Mouse (Mus musculus) spleen, postnatal 4 days (tissue): Measurements from ENCODE around the gene Aurka.
A peak's percentile ranks its signal among the peaks of the same experiment; 100 is the strongest.

Experiments
- DNase-seq, 2 experiments: peaks; one replicate each; pipeline ENCODE4 v3.0.0; 2022; ENCODE audit warnings: low spot score in 2 of 2

Aurka gene

DNA sequence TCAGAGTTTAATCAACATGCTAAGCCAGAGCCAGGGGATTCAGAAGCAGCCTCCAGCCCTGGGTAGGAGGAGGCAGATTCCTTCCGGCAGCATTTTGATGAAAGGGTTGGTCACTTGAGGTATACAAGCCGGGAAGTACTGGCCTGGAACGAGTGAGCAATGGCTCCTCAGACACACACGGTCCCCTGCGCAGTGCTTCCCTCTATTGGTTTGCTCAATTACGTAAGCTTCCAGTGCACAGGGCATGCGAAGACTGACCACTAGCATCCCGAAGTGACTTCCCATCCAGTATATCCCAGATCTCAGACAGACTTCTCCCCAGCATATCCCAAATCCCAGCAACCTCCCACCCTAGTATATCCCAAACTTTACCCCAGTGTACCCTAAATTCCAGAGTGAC lies 42.1 kb downstream of the Aurka start:
- DNase-seq = no peak

DNA sequence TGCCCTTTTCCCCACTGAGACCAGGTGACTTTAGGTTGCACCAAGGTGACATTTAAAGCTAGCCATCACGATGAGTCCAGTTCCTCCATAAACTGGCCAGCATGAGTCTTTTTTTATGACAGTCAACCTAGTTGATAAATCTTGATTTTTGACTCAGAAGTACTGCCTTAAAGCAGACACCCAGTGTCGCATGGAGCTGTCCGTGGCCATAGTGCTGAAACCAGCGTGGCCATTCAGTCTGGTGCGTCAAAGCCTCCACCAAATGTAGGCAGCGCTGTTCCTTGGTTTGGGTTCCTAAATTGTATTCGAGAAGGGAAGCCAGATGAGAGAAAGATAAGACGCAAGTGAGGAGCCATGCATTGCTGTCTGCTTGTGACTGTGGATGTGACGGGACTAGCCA lies 49.5 kb downstream of the Aurka start:
- peak; percentile 53 to 79 for DNase-seq

DNA sequence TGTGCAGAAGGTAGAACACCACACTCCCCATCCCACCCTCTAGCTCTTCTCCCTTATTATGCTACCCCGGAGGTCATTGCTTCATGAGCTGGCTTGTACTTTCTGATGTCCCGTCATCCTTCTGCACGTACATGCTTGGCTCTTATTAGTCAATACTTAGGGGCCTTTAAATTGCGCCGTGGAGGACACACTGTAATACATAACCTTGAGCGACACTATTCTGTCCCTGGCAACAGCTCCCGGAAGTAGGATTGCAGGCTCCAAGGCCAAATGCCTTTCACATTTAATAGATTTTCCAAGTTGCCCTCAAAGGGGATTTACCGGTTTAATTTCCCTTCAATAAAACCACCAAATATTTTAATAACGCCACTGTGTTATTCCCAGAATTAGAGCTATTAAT lies 58.6 kb downstream of the Aurka start:
- no peak for DNase-seq

DNA sequence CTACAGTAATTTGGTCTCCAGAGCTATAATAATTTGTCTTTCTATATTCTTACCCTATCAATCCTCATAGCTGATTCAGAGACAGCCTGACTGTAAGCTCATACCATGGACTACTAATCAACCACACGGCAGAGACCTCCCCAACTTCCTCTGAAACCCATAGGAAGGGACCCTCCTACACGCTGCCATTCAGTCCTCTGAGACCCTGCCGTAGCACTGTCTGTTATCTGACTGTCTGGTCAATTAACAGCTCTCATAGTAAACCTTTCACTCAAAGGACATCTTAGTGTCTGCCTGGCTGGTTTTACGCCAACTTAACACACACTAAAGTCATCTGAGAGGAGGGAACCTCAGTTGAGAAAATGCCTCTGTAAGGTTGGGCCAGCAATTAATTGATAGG lies 63.8 kb downstream of the Aurka start:
- no peak for DNase-seq
